In the genomic region with DNA sequence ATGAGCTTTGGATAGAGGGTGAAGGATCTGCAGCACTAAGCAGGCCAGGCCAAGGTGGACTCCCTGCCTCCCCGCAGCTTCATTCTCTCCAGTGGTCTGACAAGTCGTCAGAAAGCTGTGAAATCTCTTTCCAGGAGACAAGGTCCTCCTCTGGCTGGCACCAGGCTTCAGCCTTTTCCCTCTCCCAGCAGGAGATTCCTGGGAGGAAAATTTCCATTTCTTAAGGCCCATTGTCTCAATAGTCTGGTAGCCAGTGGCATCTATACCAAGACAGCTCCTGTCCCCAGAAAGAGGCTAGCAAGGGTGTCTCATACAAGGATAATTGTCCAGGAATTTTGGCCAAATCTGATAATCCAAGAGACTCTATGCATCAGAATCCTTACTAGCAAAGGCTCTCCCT, we compare ENCODE assay signal across 15 mouse cellular contexts.
"Had no signal": no experiment of that assay in that cellular context is flagged by ENCODE, and none has a peak within 500 bp of the region (broad histone marks: within the 10 kb centered on the region; RNA-seq: fewer than 3 reads in every experiment).

No protein-coding gene starts in this region.

- DNase-seq: cerebellum, adult 9-11 months; cerebellum, postnatal 10 days; cerebellum, postnatal 14 days; cerebellum, postnatal 25 days; cerebellum, postnatal 36 days; embryo, embryonic 11 days; forebrain, postnatal 0 days; gastrocnemius, adult 2 months; gastrocnemius, postnatal 10 days; gastrocnemius, postnatal 14 days; gastrocnemius, postnatal 25 days; gastrocnemius, postnatal 36 days; heart, adult 11 months; heart, adult 18-20 months; heart, adult 2 months had no signal
